Mouse (Mus musculus): ENCODE measurements around the gene Spa17. TPM values are rescaled to one million over a fixed set of nuclear protein-coding genes. Genes with fewer than 3 reads are reported as not detected.
A peak's percentile ranks its signal among the peaks of the same experiment; 100 is the strongest.

Gene Spa17
- polyA plus RNA-seq (2012; rRNA removed): 0.20 and 0.47 TPM in 2 replicates

GRCm38 (mm10) chr9:37613182-37613910 is at the start of gene Spa17:
TSS of gene Spa17 (minus strand) at chr9:37613722.
- no peaks in the 10 kb centered on the region for H3K27me3 ChIP-seq (ENCODE audit: control insufficient read depth, insufficient read depth, low read length)
- H3K36me3 ChIP-seq (ENCODE audit: control insufficient read depth, insufficient read depth, low read length): no peaks in the 10 kb centered on the region
- DNase-seq: peak; percentile 94
- peak within 1 kb of the TSS; percentile 61; the same call in 1 of the 2 replicates for H3K27ac ChIP-seq (ENCODE audit: control insufficient read depth, insufficient read depth, low read length)
- TF ChIP-seq CTCF (IDR thresholded peaks at IDR 0.05; ENCODE audit: borderline replicate concordance, control insufficient read depth, extremely low read depth, insufficient read depth, low read length, poor library complexity): peak; percentile 18; the same call in 1 of the 2 replicates
- TF ChIP-seq POLR2A (IDR thresholded peaks at IDR 0.05; ENCODE audit: control insufficient read depth, extremely low read depth, insufficient read depth, low read length, poor library complexity): peak; percentile 64; the same call in 1 of the 2 replicates
- peak within 1 kb of the TSS; percentile 74 for H3K4me3 ChIP-seq (ENCODE audit: control insufficient read depth, insufficient read depth, low read length)
- under 1% methylated on average over 45 of the region's 45 CpGs for WGBS
- peaks cover 12% of the 10 kb centered on the region for H3K4me1 ChIP-seq (replicated peaks; ENCODE audit: control insufficient read depth, insufficient read depth, low read length)

GRCm38 (mm10) chr9:37663210-37663609 is 49.7 kb upstream of the Spa17 start:
- TF ChIP-seq POLR2A (IDR thresholded peaks at IDR 0.05; ENCODE audit: control insufficient read depth, extremely low read depth, insufficient read depth, low read length, poor library complexity) (no peak), CTCF (IDR thresholded peaks at IDR 0.05; ENCODE audit: borderline replicate concordance, control insufficient read depth, extremely low read depth, insufficient read depth, low read length, poor library complexity) (no peak)

GRCm38 (mm10) chr9:37659413-37659812 is 45.9 kb upstream of the Spa17 start:
- no peak for DNase-seq
- H3K4me1 ChIP-seq (replicated peaks; ENCODE audit: control insufficient read depth, insufficient read depth, low read length): no peaks in the 10 kb centered on the region
- H3K36me3 ChIP-seq (ENCODE audit: control insufficient read depth, insufficient read depth, low read length): peaks cover 1% of the 10 kb centered on the region; the same call in 1 of the 2 replicates
- no peak overlapping the region for H3K4me3 ChIP-seq (ENCODE audit: control insufficient read depth, insufficient read depth, low read length)
- TF ChIP-seq CTCF (IDR thresholded peaks at IDR 0.05; ENCODE audit: borderline replicate concordance, control insufficient read depth, extremely low read depth, insufficient read depth, low read length, poor library complexity) (no peak), POLR2A (IDR thresholded peaks at IDR 0.05; ENCODE audit: control insufficient read depth, extremely low read depth, insufficient read depth, low read length, poor library complexity) (no peak)
- H3K27me3 ChIP-seq (ENCODE audit: control insufficient read depth, insufficient read depth, low read length): no peaks in the 10 kb centered on the region
- no peak overlapping the region for H3K27ac ChIP-seq (ENCODE audit: control insufficient read depth, insufficient read depth, low read length)
- 89% methylated on average over 6 of the region's 6 CpGs for WGBS

More at GRCm38 (mm10) chr9:37663210-37663609, 49.7 kb upstream of the Spa17 start:
- no peaks in the 10 kb centered on the region for H3K36me3 ChIP-seq (ENCODE audit: control insufficient read depth, insufficient read depth, low read length)
- no peaks in the 10 kb centered on the region for H3K4me1 ChIP-seq (replicated peaks; ENCODE audit: control insufficient read depth, insufficient read depth, low read length)
- 54% methylated on average over 1 of the region's 1 CpGs for WGBS
- no peaks in the 10 kb centered on the region for H3K27me3 ChIP-seq (ENCODE audit: control insufficient read depth, insufficient read depth, low read length)
- H3K4me3 ChIP-seq (ENCODE audit: control insufficient read depth, insufficient read depth, low read length): no peak overlapping the region
- no peak overlapping the region for H3K27ac ChIP-seq (ENCODE audit: control insufficient read depth, insufficient read depth, low read length)
- no peak for DNase-seq

GRCm38 (mm10) chr9:37656931-37657481 is 43.5 kb upstream of the Spa17 start, which contains the start of gene Tbrg1:
TSS of gene Tbrg1 (minus strand) at chr9:37657312.
- peaks cover 23% of the 10 kb centered on the region for H3K36me3 ChIP-seq (ENCODE audit: control insufficient read depth, insufficient read depth, low read length)
- no peaks in the 10 kb centered on the region for H3K4me1 ChIP-seq (replicated peaks; ENCODE audit: control insufficient read depth, insufficient read depth, low read length)
- TF ChIP-seq CTCF (IDR thresholded peaks at IDR 0.05; ENCODE audit: borderline replicate concordance, control insufficient read depth, extremely low read depth, insufficient read depth, low read length, poor library complexity) (peak; percentile 25; the same call in 1 of the 2 replicates), POLR2A (IDR thresholded peaks at IDR 0.05; ENCODE audit: control insufficient read depth, extremely low read depth, insufficient read depth, low read length, poor library complexity) (no peak)
- peak; percentile 66 for DNase-seq
- peak within 1 kb of the TSS; percentile 99 for H3K4me3 ChIP-seq (ENCODE audit: control insufficient read depth, insufficient read depth, low read length)
- H3K27me3 ChIP-seq (ENCODE audit: control insufficient read depth, insufficient read depth, low read length): no peaks in the 10 kb centered on the region
- H3K27ac ChIP-seq (ENCODE audit: control insufficient read depth, insufficient read depth, low read length): peak within 1 kb of the TSS; percentile 89
- under 1% methylated on average over 36 of the region's 36 CpGs for WGBS

GRCm38 (mm10) chr9:37656439-37656881 is 42.9 kb upstream of the Spa17 start:
- under 1% methylated on average over 10 of the region's 10 CpGs for WGBS
- peak overlapping the region; percentile 89 for H3K27ac ChIP-seq (ENCODE audit: control insufficient read depth, insufficient read depth, low read length)
- H3K4me1 ChIP-seq (replicated peaks; ENCODE audit: control insufficient read depth, insufficient read depth, low read length): no peaks in the 10 kb centered on the region
- no peaks in the 10 kb centered on the region for H3K27me3 ChIP-seq (ENCODE audit: control insufficient read depth, insufficient read depth, low read length)
- TF ChIP-seq CTCF (IDR thresholded peaks at IDR 0.05; ENCODE audit: borderline replicate concordance, control insufficient read depth, extremely low read depth, insufficient read depth, low read length, poor library complexity): no peak
- TF ChIP-seq POLR2A (IDR thresholded peaks at IDR 0.05; ENCODE audit: control insufficient read depth, extremely low read depth, insufficient read depth, low read length, poor library complexity): no peak
- peaks cover 26% of the 10 kb centered on the region for H3K36me3 ChIP-seq (ENCODE audit: control insufficient read depth, insufficient read depth, low read length)
- peak overlapping the region; percentile 99 for H3K4me3 ChIP-seq (ENCODE audit: control insufficient read depth, insufficient read depth, low read length)
- DNase-seq: peak; percentile 35

GRCm38 (mm10) chr9:37655961-37656360 is 42.4 kb upstream of the Spa17 start:
- no peak for TF ChIP-seq POLR2A (IDR thresholded peaks at IDR 0.05; ENCODE audit: control insufficient read depth, extremely low read depth, insufficient read depth, low read length, poor library complexity)
- no peak for TF ChIP-seq CTCF (IDR thresholded peaks at IDR 0.05; ENCODE audit: borderline replicate concordance, control insufficient read depth, extremely low read depth, insufficient read depth, low read length, poor library complexity)
- H3K36me3 ChIP-seq (ENCODE audit: control insufficient read depth, insufficient read depth, low read length): peaks cover 30% of the 10 kb centered on the region
- H3K27ac ChIP-seq (ENCODE audit: control insufficient read depth, insufficient read depth, low read length): no peak overlapping the region
- no peak overlapping the region for H3K4me3 ChIP-seq (ENCODE audit: control insufficient read depth, insufficient read depth, low read length)
- DNase-seq: no peak
- no peaks in the 10 kb centered on the region for H3K27me3 ChIP-seq (ENCODE audit: control insufficient read depth, insufficient read depth, low read length)
- 20% methylated on average over 8 of the region's 8 CpGs for WGBS
- no peaks in the 10 kb centered on the region for H3K4me1 ChIP-seq (replicated peaks; ENCODE audit: control insufficient read depth, insufficient read depth, low read length)
